Mouse (Mus musculus) stomach, embryonic 16.5 days (tissue): Measurements from ENCODE around the gene Fads1. TPM values are rescaled to one million over a fixed set of nuclear protein-coding genes. Genes with fewer than 3 reads are reported as not detected.

ENCODE experiments used
- ATAC-seq: fragments of 200-750 bp; cut with Nextera tagmentation; 2 replicates; pipeline ENCODE4 v1.8.0; 2017; ENCODE audit warnings: moderate number of reproducible peaks, moderate TSS enrichment; ENCODE audit not compliant: insufficient read depth, low FRiP score
- H3K27ac ChIP-seq: fragments of 300-500 bp; sonication (generic); 2 replicates; pipeline ENCODE4 v1.5.1; 2014; ENCODE audit warnings: low read length
- H3K27me3 ChIP-seq: fragments of 300-500 bp; sonication (generic); 2 replicates; pipeline ENCODE4 v1.6.1; 2014; ENCODE audit warnings: low read length, control low read depth, mixed read lengths; ENCODE audit not compliant: control insufficient read depth, insufficient read depth
- H3K36me3 ChIP-seq: fragments of 300-500 bp; sonication (generic); 2 replicates; pipeline ENCODE4 v1.6.1; 2014; ENCODE audit warnings: low read length; ENCODE audit not compliant: control insufficient read depth, insufficient read depth
- H3K4me1 ChIP-seq: fragments of 300-500 bp; sonication (generic); 2 replicates; pipeline ENCODE4 v1.6.1; 2014; ENCODE audit warnings: low read length, control low read depth, mixed read lengths; ENCODE audit not compliant: control insufficient read depth, insufficient read depth
- H3K4me2 ChIP-seq: fragments of 300-500 bp; sonication (generic); 2 replicates; pipeline ENCODE4 v1.6.1; 2014; ENCODE audit warnings: low read depth, low read length, mixed read lengths
- H3K4me3 ChIP-seq: fragments of 300-500 bp; sonication (generic); replicated peaks from 2 replicates; pipeline ENCODE4 v1.5.1; 2014; ENCODE audit warnings: mild to moderate bottlenecking, low read length
- H3K9ac ChIP-seq: fragments of 300-500 bp; sonication (generic); 2 replicates; pipeline ENCODE4 v1.6.1; 2014; ENCODE audit warnings: low read length
- H3K9me3 ChIP-seq: fragments of 300-500 bp; sonication (generic); replicated peaks from 2 replicates; pipeline ENCODE4 v1.6.1; 2016; ENCODE audit warnings: low read length, control low read depth; ENCODE audit not compliant: control insufficient read depth
- WGBS: fragments of 180-500 bp; shearing (Covaris S2); extraction: QIAGEN DNeasy Blood & Tissue Kit; methylation state at CpG from one replicate; pipeline ENCODE4 v1.1.7; 2014; 5-methylcytosine and 5-hydroxymethylcytosine counted together
- polyA plus RNA-seq: library from polyadenylated mRNA; unstranded; fragments of >200 nt; fragmentation: Nextera tagmentation; extraction: Ambion mirVana; gene quantifications from 2 replicates; pipeline ENCODE4 v1.2.1, GENCODE M21; 2015

The Fads1 gene
- polyA plus RNA-seq, 1 experiment from 2014 or later, result 107 TPM

DNA sequence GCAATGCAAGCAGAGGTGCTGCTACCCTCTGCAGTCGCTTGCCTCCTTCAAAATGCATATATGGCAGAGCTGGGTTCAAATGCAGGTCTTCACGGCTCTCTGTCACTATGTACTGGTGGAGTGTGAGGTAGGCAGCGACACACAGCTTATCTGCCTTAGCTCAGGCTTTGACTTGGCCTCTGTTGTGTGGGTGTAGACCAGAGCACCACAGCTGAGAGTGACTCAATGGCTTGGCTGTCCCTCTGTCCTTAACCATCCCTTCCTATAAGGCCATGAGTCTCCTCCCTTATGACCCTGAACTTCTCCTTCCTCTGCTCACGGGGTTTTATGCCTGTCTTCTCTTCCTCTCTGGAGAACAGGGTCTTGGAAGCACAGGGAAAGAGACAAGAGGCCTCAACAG lies 28.2 kb downstream of the Fads1 start:
- Histone ChIP-seq H3K27ac (no peak overlapping the region), H3K4me2 (no peak overlapping the region), H3K36me3 (peaks cover 15% of the 10 kb centered on the region), H3K27me3 (no peaks in the 10 kb centered on the region), H3K9me3 (no peaks in the 10 kb centered on the region), H3K4me1 (no peaks in the 10 kb centered on the region), H3K9ac (no peak overlapping the region), H3K4me3 (no peak overlapping the region)
- 83% methylated on average over 4 of the region's 4 CpGs for WGBS
- ATAC-seq, result no peak

DNA sequence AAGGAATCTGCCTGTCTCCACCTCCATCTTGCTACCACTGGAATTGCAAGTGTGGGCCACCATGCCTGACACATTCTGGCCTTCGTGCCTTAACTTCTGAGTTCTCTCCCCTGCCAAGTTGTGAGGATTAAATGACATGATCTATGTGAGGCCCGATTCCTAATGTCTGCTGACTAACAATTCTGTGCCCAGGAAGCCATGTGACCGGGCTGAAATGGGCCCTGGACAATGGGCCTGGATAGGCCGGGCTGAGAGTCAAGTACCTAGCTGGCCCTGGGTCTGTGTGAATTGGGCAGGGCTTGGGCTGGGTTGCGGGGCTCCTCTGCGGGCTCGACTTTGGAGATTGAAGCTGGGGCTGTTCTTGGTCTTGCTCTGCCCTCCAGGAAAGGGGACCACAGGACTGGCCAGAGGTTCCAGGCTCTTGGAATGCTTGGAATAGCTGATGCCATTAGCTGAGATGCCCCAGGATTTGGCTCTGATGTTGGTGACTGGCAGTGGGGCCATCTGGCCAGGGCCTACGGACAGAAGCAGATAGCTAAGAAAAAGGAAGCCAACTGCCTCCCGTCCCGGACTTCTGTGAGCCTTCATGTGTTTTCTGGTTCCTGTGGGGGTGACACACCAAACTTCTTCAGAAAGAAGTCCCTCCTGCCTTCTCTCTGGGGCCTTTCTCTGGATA lies 31.2 kb downstream of the Fads1 start:
- no peak overlapping the region for H3K27ac ChIP-seq
- no peak for ATAC-seq
- WGBS, result 88% methylated on average over 10 of the region's 10 CpGs

DNA sequence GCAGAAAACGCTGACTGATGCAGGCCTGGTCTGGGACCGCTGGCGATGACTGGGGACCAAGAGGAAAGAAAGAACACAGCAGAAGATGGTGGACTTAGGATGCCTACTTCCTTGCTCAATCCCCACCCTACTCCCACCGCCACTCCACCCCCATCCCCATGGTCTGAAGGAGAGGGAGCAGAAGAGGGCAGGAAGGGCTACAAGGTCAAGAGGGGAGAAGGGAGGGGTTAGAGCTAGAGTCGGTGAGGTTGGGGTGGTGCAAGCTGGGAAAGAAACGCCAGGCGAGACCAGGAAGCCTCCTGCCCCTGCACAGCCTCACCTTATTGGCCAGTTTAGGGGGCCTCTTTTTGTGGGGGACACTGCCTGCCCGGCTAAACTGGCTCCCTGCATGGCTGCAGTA lies 33.4 kb downstream of the Fads1 start:
- no peaks in the 10 kb centered on the region for H3K36me3 ChIP-seq

More for the DNA sequence above, 31.2 kb downstream of the Fads1 start:
- no peaks in the 10 kb centered on the region for H3K9me3 ChIP-seq
- no peak overlapping the region for H3K4me3 ChIP-seq
- H3K27me3 ChIP-seq, result no peaks in the 10 kb centered on the region
- H3K4me2 ChIP-seq, result no peak overlapping the region
- no peaks in the 10 kb centered on the region for H3K4me1 ChIP-seq
- peaks cover 8% of the 10 kb centered on the region; the same call in 1 of the 2 replicates for H3K36me3 ChIP-seq
- no peak overlapping the region for H3K9ac ChIP-seq

DNA sequence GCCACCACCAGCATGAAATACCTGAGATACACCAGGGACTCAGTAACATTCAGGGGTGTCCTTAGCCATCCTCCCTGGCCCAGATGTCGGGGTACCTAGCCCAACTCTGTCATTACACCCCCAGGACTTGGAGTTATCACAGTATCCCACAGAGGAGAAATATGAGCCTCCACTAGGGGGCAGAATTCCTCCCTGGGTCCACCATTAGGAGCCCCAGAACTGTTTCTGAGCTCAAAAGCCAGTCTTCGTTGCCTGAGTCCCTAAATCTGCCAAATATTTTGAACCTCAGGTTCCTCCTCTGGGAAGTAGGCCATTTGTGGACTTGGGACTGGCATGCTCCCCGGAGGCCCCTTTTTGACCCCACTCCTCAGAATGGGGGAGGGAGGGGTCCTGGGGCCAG lies 36.4 kb downstream of the Fads1 start:
- Histone ChIP-seq H3K27me3 (no peaks in the 10 kb centered on the region), H3K36me3 (no peaks in the 10 kb centered on the region), H3K4me3 (no peak overlapping the region), H3K9ac (no peak overlapping the region), H3K9me3 (no peaks in the 10 kb centered on the region), H3K4me1 (peaks cover 15% of the 10 kb centered on the region), H3K27ac (no peak overlapping the region), H3K4me2 (no peak overlapping the region)
- ATAC-seq, result no peak
- WGBS, result 47% methylated on average over 3 of the region's 3 CpGs

More for the DNA sequence above, 33.4 kb downstream of the Fads1 start:
- Histone ChIP-seq H3K27me3 (no peaks in the 10 kb centered on the region), H3K9me3 (no peaks in the 10 kb centered on the region), H3K4me1 (no peaks in the 10 kb centered on the region), H3K27ac (no peak overlapping the region), H3K4me2 (no peak overlapping the region), H3K9ac (no peak overlapping the region), H3K4me3 (no peak overlapping the region)
- WGBS, result 72% methylated on average over 8 of the region's 8 CpGs
- ATAC-seq, result no peak

DNA sequence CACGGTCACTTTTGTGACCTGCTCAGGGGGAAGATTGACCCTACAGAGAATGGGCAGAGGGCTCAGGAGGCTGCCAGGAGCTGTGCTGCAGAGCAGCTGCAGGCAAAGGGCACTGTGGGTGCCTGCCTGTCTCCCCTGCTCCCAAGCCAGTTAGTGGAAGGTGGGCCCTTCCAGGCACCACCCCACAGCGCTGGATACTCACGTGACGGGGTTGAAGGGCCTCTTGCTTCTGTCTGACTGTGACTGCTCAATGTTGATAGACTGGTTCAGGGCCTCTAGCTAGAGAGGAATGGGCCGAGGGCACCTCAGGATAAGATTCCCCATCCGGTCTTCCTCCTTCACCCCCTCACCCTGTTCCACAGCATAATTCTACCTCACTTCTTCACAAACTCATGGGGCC lies 36.9 kb downstream of the Fads1 start:
- H3K27me3 ChIP-seq, result no peaks in the 10 kb centered on the region
- no peaks in the 10 kb centered on the region for H3K9me3 ChIP-seq
- no peak overlapping the region for H3K4me2 ChIP-seq
- H3K36me3 ChIP-seq, result no peaks in the 10 kb centered on the region
- WGBS, result 49% methylated on average over 6 of the region's 6 CpGs
- H3K4me1 ChIP-seq, result peaks cover 19% of the 10 kb centered on the region
- ATAC-seq, result 0 out of 2 replicates have a peak, but pooled peaks have one; percentile 18
- no peak overlapping the region for H3K4me3 ChIP-seq
- H3K9ac ChIP-seq, result no peak overlapping the region
- no peak overlapping the region for H3K27ac ChIP-seq

GRCm38 (mm10) chr19:10221585-10221984 lies 38.9 kb downstream of the Fads1 start:
- Histone ChIP-seq H3K9me3 (no peaks in the 10 kb centered on the region), H3K4me2 (no peak overlapping the region), H3K4me3 (no peak overlapping the region), H3K36me3 (no peaks in the 10 kb centered on the region), H3K27ac (no peak overlapping the region), H3K27me3 (no peaks in the 10 kb centered on the region), H3K9ac (no peak overlapping the region), H3K4me1 (peaks cover 29% of the 10 kb centered on the region)
- 39% methylated on average over 4 of the region's 4 CpGs for WGBS
- ATAC-seq, result no peak

GRCm38 (mm10) chr19:10222656-10223055 lies 40.0 kb downstream of the Fads1 start:
- H3K4me3 ChIP-seq, result no peak overlapping the region
- H3K27ac ChIP-seq, result peak overlapping the region; percentile 27; the same call in 1 of the 2 replicates
- no peak overlapping the region for H3K4me2 ChIP-seq
- H3K36me3 ChIP-seq, result no peaks in the 10 kb centered on the region
- no peaks in the 10 kb centered on the region for H3K27me3 ChIP-seq
- peaks cover 29% of the 10 kb centered on the region for H3K4me1 ChIP-seq
- 25% methylated on average over 8 of the region's 8 CpGs for WGBS
- no peak; the same call in 1 of the 2 replicates for ATAC-seq
- no peaks in the 10 kb centered on the region for H3K9me3 ChIP-seq
- peak overlapping the region; percentile 35; the same call in 1 of the 2 replicates for H3K9ac ChIP-seq

- Histone ChIP-seq H3K4me2 (no peak overlapping the region), H3K27me3 (no peaks in the 10 kb centered on the region), H3K27ac (no peak overlapping the region), H3K36me3 (no peaks in the 10 kb centered on the region), H3K9ac (no peak overlapping the region), H3K9me3 (no peaks in the 10 kb centered on the region), H3K4me3 (no peak overlapping the region), H3K4me1 (peaks cover 29% of the 10 kb centered on the region)
- no peak for ATAC-seq
- WGBS, result 77% methylated on average over 4 of the region's 4 CpGs
These were observed 40.9 kb downstream of the Fads1 start for GRCm38 (mm10) chr19:10223561-10223960.

- 15% methylated on average over 26 of the region's 26 CpGs for WGBS
- peak overlapping the region; percentile 37 for H3K4me3 ChIP-seq
These were observed 42.2 kb downstream of the Fads1 start for GRCm38 (mm10) chr19:10224637-10225453.

More at GRCm38 (mm10) chr19:10224637-10225453, 42.2 kb downstream of the Fads1 start:
- H3K36me3 ChIP-seq, result no peaks in the 10 kb centered on the region
- peak overlapping the region; percentile 49 for H3K4me2 ChIP-seq
- no peaks in the 10 kb centered on the region for H3K27me3 ChIP-seq
- peaks cover 29% of the 10 kb centered on the region for H3K4me1 ChIP-seq
- no peaks in the 10 kb centered on the region for H3K9me3 ChIP-seq
- peak overlapping the region; percentile 68 for H3K9ac ChIP-seq
- peak; percentile 70 for ATAC-seq
- H3K27ac ChIP-seq, result peak overlapping the region; percentile 87
